Mouse (Mus musculus) forebrain, embryonic 11.5 days (tissue): ENCODE results near the gene Unk. TPM values are rescaled to one million over a fixed set of nuclear protein-coding genes. Genes with fewer than 3 reads are reported as not detected.
A peak's percentile ranks its signal among the peaks of the same experiment; 100 is the strongest.

Experiments
- ATAC-seq: fragments of 200-750 bp; cut with Nextera tagmentation; replicated peaks from 2 replicates; pipeline ENCODE4 v1.8.0; 2017; ENCODE audit warnings: moderate TSS enrichment; ENCODE audit not compliant: low FRiP score
- DNase-seq: peaks from one replicate; pipeline ENCODE4 v3.0.0-alpha.2; 2017; ENCODE audit warnings: low spot score
- H3K27ac ChIP-seq: fragments of 300-500 bp; sonication (generic); 2 replicates; pipeline ENCODE4 v1.5.1; 2014; ENCODE audit warnings: low read depth, low read length
- H3K27me3 ChIP-seq: fragments of 300-500 bp; sonication (generic); 2 replicates; pipeline ENCODE4 v1.6.1; 2014; ENCODE audit warnings: mild to moderate bottlenecking, low read length, mixed read lengths; ENCODE audit not compliant: control insufficient read depth, insufficient read depth
- H3K36me3 ChIP-seq: fragments of 300-500 bp; sonication (generic); 2 replicates; pipeline ENCODE4 v1.6.1; 2014; ENCODE audit warnings: mild to moderate bottlenecking, low read length, moderate library complexity, mixed read lengths; ENCODE audit not compliant: control insufficient read depth, insufficient read depth
- H3K4me1 ChIP-seq: fragments of 300-500 bp; sonication (generic); replicated peaks from 2 replicates; pipeline ENCODE4 v1.6.1; 2014; ENCODE audit warnings: low read length, mixed read lengths; ENCODE audit not compliant: control insufficient read depth, insufficient read depth
- H3K4me2 ChIP-seq: fragments of 300-500 bp; sonication (generic); 2 replicates; pipeline ENCODE4 v1.6.1; 2014; ENCODE audit warnings: low read depth, mild to moderate bottlenecking, low read length, moderate library complexity, mixed read lengths; ENCODE audit not compliant: severe bottlenecking
- H3K4me3 ChIP-seq: fragments of 300-500 bp; sonication (generic); 2 replicates; pipeline ENCODE4 v1.5.1; 2014; ENCODE audit warnings: low read depth, low read length
- H3K9ac ChIP-seq: fragments of 300-500 bp; sonication (generic); 2 replicates; pipeline ENCODE4 v1.6.1; 2014; ENCODE audit warnings: low read length
- H3K9me3 ChIP-seq: fragments of 300-500 bp; sonication (generic); 2 replicates; pipeline ENCODE4 v1.6.1; 2016; ENCODE audit warnings: low read length, mixed read lengths; ENCODE audit not compliant: control insufficient read depth
- WGBS: fragments of 180-500 bp; shearing (Covaris S2); extraction: QIAGEN DNeasy Blood & Tissue Kit; methylation state at CpG from one replicate; pipeline ENCODE4 v1.1.7; 2014; 5-methylcytosine and 5-hydroxymethylcytosine counted together
- polyA plus RNA-seq: library from polyadenylated mRNA; unstranded; fragments of >200 nt; fragmentation: Nextera tagmentation; extraction: Ambion mirVana; gene quantifications from 2 replicates; pipeline ENCODE4 v1.2.1, GENCODE M21; 2014

Gene Unk
- polyA plus RNA-seq, 1 experiment from 2014 or later, result 48.5 TPM

DNA sequence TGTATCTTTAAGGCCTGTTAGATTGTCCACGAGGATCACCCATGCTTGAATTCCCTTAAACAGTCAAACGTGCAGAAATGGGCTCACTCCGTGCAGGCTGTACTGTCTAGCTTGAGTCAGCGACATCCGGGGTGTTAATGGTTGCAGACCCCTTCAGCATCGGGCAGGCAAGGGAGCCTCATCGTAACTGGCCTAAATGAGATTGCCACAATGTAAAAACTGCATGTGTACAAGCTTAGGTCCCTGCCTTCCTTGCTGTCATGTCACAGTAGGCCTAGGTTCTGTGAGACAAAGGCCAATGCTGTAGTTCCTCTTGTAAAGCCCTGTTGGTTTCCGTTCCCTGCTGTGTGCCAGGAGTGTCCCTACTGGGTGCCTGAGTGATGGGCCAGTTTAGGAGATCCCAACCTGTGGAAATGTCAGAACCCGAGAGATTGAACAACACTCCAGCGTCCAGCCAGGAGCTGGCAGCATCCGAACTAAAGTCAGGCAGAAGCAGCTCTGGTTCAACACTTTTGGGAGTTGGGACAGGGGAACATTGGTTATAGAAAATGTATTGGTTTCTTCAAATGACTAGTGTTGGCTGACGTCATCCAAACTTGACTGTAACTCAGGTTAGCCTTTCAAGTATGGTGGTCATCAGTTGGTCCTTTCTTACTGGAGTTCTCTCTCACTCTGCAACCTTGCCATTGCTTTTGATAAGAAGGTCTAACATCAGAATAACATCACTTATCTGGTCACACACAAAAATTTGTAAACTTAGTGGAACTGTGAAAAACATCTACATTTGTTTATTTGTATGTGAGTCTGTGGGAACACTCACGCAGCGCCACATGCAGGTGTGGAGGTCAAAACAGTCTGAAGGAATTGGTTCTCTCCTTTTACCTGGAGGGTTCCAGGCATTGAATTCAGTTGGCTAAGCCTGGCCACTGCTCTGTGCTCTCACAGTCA, 1.1 kb downstream of the Unk start:
- DNase-seq, result peak; percentile 70
- Histone ChIP-seq H3K36me3 (no peaks in the 10 kb centered on the region), H3K4me1 (peaks cover 4% of the 10 kb centered on the region), H3K4me2 (peak overlapping the region; percentile 78), H3K27me3 (no peaks in the 10 kb centered on the region), H3K27ac (peak overlapping the region; percentile 95), H3K4me3 (peak overlapping the region; percentile 71), H3K9ac (peak overlapping the region; percentile 84), H3K9me3 (no peaks in the 10 kb centered on the region)
- ATAC-seq, result peak; percentile 24; the same call in 1 of the 2 replicates
- 31% methylated on average over 14 of the region's 14 CpGs for WGBS

DNA sequence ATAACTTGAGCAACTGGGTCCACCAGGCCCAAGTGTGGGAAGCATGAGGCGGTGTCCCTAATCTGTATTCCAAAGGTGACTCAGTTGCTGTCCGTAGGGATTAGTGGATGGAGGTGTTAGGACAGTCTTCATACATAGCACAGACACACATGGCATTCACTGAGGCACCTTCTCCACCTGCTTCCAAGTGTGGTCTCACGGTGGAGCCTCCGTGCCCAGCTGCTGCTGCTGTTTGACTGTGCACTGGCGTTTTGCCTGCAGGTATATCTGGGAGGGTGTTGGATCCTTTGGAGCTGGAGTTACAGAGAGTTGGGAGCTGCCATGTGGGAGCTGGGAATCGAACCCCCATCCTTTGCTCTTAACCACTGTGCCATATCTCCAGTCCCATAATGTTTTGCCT, 4.5 kb downstream of the Unk start:
- Histone ChIP-seq H3K4me2 (no peak overlapping the region), H3K4me3 (no peak overlapping the region)

GRCm38 (mm10) chr11:116036671-116037070, 6.5 kb downstream of the Unk start:
- H3K9ac ChIP-seq, result no peak overlapping the region
- H3K27ac ChIP-seq, result no peak overlapping the region
- H3K4me2 ChIP-seq, result no peak overlapping the region
- no peaks in the 10 kb centered on the region; the same call in 1 of the 2 replicates for H3K36me3 ChIP-seq
- H3K9me3 ChIP-seq, result no peaks in the 10 kb centered on the region; the same call in 1 of the 2 replicates
- no peak for ATAC-seq
- H3K4me3 ChIP-seq, result no peak overlapping the region
- 97% methylated on average over 3 of the region's 3 CpGs for WGBS
- H3K4me1 ChIP-seq, result peaks cover under 1% of the 10 kb centered on the region; the same call in 1 of the 2 replicates
- DNase-seq, result no peak
- H3K27me3 ChIP-seq, result no peaks in the 10 kb centered on the region

More for the DNA sequence above, 4.5 kb downstream of the Unk start:
- WGBS, result 91% methylated on average over 6 of the region's 6 CpGs
- Histone ChIP-seq H3K9me3 (no peaks in the 10 kb centered on the region), H3K36me3 (no peaks in the 10 kb centered on the region), H3K27me3 (no peaks in the 10 kb centered on the region), H3K27ac (no peak overlapping the region), H3K9ac (no peak overlapping the region), H3K4me1 (peaks cover 4% of the 10 kb centered on the region)
- ATAC-seq, result no peak
- DNase-seq, result no peak

DNA sequence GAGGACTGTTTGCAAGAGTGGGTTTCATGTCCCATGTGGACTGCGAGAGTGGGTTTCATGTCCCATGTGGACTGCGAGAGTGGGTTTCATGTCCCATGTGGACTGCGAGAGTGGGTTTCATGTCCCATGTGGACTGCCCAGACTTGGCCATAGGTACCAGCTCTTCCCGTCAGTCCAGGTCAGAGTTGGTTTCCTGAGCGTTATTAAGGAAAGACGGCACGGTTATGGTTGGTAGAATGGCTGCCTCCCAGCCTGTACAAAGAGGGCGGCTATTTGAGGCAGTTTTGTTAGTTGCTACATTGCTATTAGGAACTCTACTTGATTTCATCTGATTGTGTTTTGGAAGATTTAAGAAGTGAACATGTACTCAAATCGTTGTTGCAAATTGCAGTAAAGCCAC, 7.7 kb downstream of the Unk start:
- 97% methylated on average over 9 of the region's 9 CpGs for WGBS
- Histone ChIP-seq H3K4me1 (no peaks in the 10 kb centered on the region), H3K9me3 (no peaks in the 10 kb centered on the region; the same call in 1 of the 2 replicates), H3K36me3 (peaks cover 2% of the 10 kb centered on the region; the same call in 1 of the 2 replicates), H3K27me3 (no peaks in the 10 kb centered on the region), H3K9ac (no peak overlapping the region), H3K27ac (no peak overlapping the region), H3K4me2 (no peak overlapping the region), H3K4me3 (no peak overlapping the region)
- no peak for ATAC-seq
- DNase-seq, result no peak

DNA sequence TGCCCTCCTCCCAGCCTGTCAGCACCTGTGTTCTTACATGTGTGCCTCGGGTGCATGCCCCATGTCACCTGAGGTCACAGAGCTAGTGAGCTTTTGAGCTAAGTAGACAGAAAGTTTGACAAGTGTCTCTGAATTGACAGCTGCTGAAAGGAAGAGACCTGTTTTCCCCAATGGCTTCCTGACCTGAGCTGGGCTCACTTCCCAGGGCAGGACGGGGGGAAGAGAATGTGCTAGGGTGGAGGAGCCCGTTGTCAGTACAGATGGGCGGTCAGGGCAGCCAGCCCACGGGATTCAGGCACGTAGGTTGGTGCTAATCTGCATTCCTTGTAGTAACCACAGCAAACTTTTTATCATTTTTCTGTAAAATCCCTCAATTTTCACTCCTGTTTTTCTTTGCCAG, 10.5 kb downstream of the Unk start:
- DNase-seq (no peak), ATAC-seq (no peak)
- no peak overlapping the region for H3K4me3 ChIP-seq
- no peaks in the 10 kb centered on the region for H3K4me1 ChIP-seq
- no peak overlapping the region for H3K4me2 ChIP-seq
- no peaks in the 10 kb centered on the region; the same call in 1 of the 2 replicates for H3K9me3 ChIP-seq
- no peaks in the 10 kb centered on the region for H3K27me3 ChIP-seq
- 93% methylated on average over 6 of the region's 6 CpGs for WGBS
- no peak overlapping the region for H3K9ac ChIP-seq
- peaks cover 2% of the 10 kb centered on the region; the same call in 1 of the 2 replicates for H3K36me3 ChIP-seq
- H3K27ac ChIP-seq, result no peak overlapping the region

DNA sequence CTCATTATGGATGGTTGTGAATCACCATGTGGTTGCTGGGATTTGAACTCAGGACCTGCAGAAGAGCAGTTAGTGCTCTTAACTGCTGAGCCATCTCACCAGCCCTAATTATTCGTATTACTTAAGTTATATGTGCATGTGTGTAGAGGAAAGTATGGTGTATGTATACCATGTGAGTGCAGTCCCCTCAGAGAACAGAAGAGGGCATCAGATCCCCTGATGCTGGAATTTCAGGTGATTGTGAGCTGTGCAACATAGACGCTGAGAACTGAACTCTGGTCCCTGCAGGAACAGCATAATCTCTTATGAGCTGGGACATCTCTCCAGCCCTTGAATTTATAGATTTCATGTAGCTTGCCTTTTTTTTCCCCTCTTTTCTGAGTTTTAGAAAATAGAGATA, 11.7 kb downstream of the Unk start:
- no peak for ATAC-seq
- peaks cover 2% of the 10 kb centered on the region; the same call in 1 of the 2 replicates for H3K36me3 ChIP-seq

GRCm38 (mm10) chr11:116042372-116043138, 12.4 kb downstream of the Unk start:
- no peak overlapping the region for H3K27ac ChIP-seq
- H3K4me1 ChIP-seq, result no peaks in the 10 kb centered on the region
- H3K4me3 ChIP-seq, result no peak overlapping the region
- no peak overlapping the region for H3K4me2 ChIP-seq
- H3K9ac ChIP-seq, result no peak overlapping the region
- no peak for DNase-seq
- WGBS, result 94% methylated on average over 5 of the region's 5 CpGs
- H3K27me3 ChIP-seq, result no peaks in the 10 kb centered on the region
- ATAC-seq, result no peak
- no peaks in the 10 kb centered on the region; the same call in 1 of the 2 replicates for H3K9me3 ChIP-seq
- peaks cover 4% of the 10 kb centered on the region for H3K36me3 ChIP-seq

More for the DNA sequence above, 11.7 kb downstream of the Unk start:
- DNase-seq, result no peak
- no peak overlapping the region for H3K4me3 ChIP-seq
- WGBS, result 99% methylated on average over 2 of the region's 2 CpGs
- no peak overlapping the region for H3K27ac ChIP-seq
- H3K4me1 ChIP-seq, result no peaks in the 10 kb centered on the region
- H3K9me3 ChIP-seq, result no peaks in the 10 kb centered on the region; the same call in 1 of the 2 replicates
- no peaks in the 10 kb centered on the region for H3K27me3 ChIP-seq
- no peak overlapping the region for H3K9ac ChIP-seq
- H3K4me2 ChIP-seq, result no peak overlapping the region

DNA sequence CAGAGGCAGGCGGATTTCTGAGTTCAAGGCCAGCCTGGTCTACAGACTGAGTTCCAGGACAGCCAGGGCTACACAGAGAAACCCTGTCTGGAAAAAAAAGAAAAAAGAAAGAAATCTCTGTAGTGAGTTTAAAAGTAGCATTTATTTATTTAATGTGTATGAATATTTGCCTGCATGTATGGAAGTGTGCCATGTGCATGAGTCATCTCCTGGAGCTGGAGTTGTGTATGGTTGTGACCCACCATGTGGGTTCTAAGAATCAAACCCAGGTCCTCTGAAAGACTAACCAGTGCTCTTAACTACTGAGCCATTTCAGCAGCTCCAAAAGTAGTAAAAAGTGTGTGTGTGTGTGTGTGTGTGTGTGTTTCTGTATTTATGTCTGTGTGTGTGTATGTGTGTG, 13.2 kb downstream of the Unk start:
- DNase-seq, result no peak
- no peak overlapping the region for H3K27ac ChIP-seq
- no peak for ATAC-seq
- H3K4me2 ChIP-seq, result no peak overlapping the region
- 94% methylated on average over 1 of the region's 1 CpGs for WGBS
- H3K4me1 ChIP-seq, result no peaks in the 10 kb centered on the region
- no peaks in the 10 kb centered on the region; the same call in 1 of the 2 replicates for H3K9me3 ChIP-seq
- no peak overlapping the region for H3K4me3 ChIP-seq
- H3K27me3 ChIP-seq, result no peaks in the 10 kb centered on the region
- peaks cover 9% of the 10 kb centered on the region for H3K36me3 ChIP-seq
- H3K9ac ChIP-seq, result no peak overlapping the region
